Mouse (Mus musculus) embryonic facial prominence, embryonic 15.5 days (tissue): ENCODE measurements around the gene Tcn2. TPM values are rescaled to one million over a fixed set of nuclear protein-coding genes. Genes with fewer than 3 reads are reported as not detected.
A peak's percentile ranks its signal among the peaks of the same experiment; 100 is the strongest.

Experiments
- ATAC-seq: fragments of 200-750 bp; cut with Nextera tagmentation; 2 replicates; pipeline ENCODE4 v1.8.0; 2017; ENCODE audit warnings: low read depth, moderate TSS enrichment; ENCODE audit not compliant: insufficient number of reproducible peaks, low FRiP score, low TSS enrichment
- H3K27ac ChIP-seq: fragments of 300-500 bp; sonication (generic); replicated peaks from 2 replicates; pipeline ENCODE4 v1.5.1; 2015; ENCODE audit warnings: mild to moderate bottlenecking, inconsistent platforms
- H3K27me3 ChIP-seq: fragments of 300-500 bp; sonication (generic); 2 replicates; pipeline ENCODE4 v1.6.1; 2015; ENCODE audit warnings: inconsistent platforms
- H3K36me3 ChIP-seq: fragments of 300-500 bp; sonication (generic); 2 replicates; pipeline ENCODE4 v1.6.1; 2015; ENCODE audit warnings: mild to moderate bottlenecking, inconsistent platforms
- H3K4me1 ChIP-seq: fragments of 300-500 bp; sonication (generic); 2 replicates; pipeline ENCODE4 v1.6.1; 2015; ENCODE audit warnings: inconsistent platforms
- H3K4me2 ChIP-seq: fragments of 300-500 bp; sonication (generic); replicated peaks from 2 replicates; pipeline ENCODE4 v1.6.1; 2015; ENCODE audit warnings: mild to moderate bottlenecking, inconsistent platforms
- H3K4me3 ChIP-seq: fragments of 300-500 bp; sonication (generic); replicated peaks from 2 replicates; pipeline ENCODE4 v1.5.1; 2015; ENCODE audit warnings: mild to moderate bottlenecking, inconsistent platforms
- H3K9ac ChIP-seq: fragments of 300-500 bp; sonication (generic); 2 replicates; pipeline ENCODE4 v1.6.1; 2015; ENCODE audit warnings: inconsistent platforms
- H3K9me3 ChIP-seq: fragments of 300-500 bp; sonication (generic); replicated peaks from 2 replicates; pipeline ENCODE4 v1.6.1; 2016; ENCODE audit warnings: inconsistent platforms
- WGBS: fragments of 180-500 bp; shearing (Covaris S2); methylation state at CpG from one replicate; pipeline ENCODE4 v1.1.7; 2015; 5-methylcytosine and 5-hydroxymethylcytosine counted together
- polyA plus RNA-seq: library from polyadenylated mRNA; unstranded; fragments of >200 nt; fragmentation: Nextera tagmentation; extraction: Ambion mirVana; gene quantifications from 2 replicates; pipeline ENCODE4 v1.2.1, GENCODE M21; 2015

The Tcn2 gene
- polyA plus RNA-seq, 1 experiment from 2014 or later, result 55.9 TPM

DNA sequence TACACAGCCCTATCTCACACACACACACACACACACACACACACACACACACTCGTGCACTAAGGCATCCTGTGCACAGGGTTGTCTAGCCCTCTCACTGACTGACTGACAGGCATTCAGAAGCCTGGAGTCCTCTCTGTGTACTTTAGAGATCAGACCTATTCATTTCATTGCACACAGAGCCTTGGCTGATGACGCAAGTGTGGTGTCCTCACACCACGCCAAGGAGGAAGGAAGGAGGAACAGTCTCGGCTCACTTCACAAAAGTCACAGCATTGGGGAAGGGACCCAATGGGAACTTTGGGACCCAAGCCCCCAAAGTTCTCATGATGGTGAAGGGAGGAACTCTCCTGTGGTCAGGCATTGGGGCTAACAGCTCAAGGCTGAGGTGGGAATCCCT lies 1.9 kb downstream of the Tcn2 start:
- Histone ChIP-seq H3K27me3 (no peaks in the 10 kb centered on the region), H3K9me3 (no peaks in the 10 kb centered on the region), H3K4me2 (no peak overlapping the region), H3K27ac (no peak overlapping the region), H3K36me3 (peaks cover 19% of the 10 kb centered on the region), H3K4me1 (peaks cover 17% of the 10 kb centered on the region), H3K9ac (no peak overlapping the region), H3K4me3 (no peak overlapping the region)
- no peak for ATAC-seq
- 71% methylated on average over 4 of the region's 4 CpGs for WGBS

DNA sequence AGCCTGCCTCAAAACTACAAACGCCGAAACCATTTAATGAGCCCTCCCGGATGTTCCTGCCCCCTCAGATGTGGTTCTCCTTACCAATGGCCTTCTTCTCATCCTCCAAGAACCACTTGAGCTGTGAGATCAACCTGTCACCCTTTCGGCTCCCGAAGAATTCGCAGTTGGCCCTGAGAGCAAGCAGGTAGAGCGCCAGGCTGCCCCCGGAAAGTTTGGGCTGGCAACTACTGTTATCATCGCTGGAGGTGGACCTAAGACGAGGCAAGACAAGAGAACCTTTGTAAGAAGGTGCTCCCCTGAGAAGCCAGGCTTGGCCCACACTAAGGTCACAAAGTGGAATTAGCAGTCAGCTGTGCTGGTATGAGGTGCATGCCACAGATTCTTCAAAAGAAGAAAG lies 6.0 kb downstream of the Tcn2 start:
- Histone ChIP-seq H3K4me1 (0 out of 2 replicates have a peak, but pooled peaks cover 4% of the 10 kb centered on the region), H3K36me3 (peaks cover 50% of the 10 kb centered on the region), H3K27ac (no peak overlapping the region), H3K4me2 (no peak overlapping the region), H3K4me3 (no peak overlapping the region), H3K27me3 (no peaks in the 10 kb centered on the region), H3K9me3 (no peaks in the 10 kb centered on the region), H3K9ac (no peak overlapping the region)
- ATAC-seq, result no peak
- WGBS, result 90% methylated on average over 10 of the region's 10 CpGs

DNA sequence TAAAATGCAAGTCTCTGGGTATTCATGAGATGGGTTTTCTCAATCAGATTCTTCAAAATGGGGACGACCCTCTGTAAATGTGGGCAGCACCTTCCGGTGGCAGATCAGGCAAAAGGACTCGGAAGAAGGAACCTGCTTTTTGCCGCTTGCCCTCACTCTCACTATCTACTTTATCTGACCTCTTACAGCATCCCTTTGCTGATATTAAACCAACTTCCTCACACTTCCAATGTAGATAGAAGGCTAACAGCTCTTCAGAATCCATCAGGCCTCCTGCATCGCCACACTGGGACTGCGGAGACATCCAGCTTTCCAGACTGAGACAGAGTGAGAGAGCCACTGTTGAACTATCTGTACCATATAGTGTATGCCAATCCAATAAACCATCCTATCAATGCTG lies 9.2 kb downstream of the Tcn2 start:
- 91% methylated on average over 6 of the region's 6 CpGs for WGBS
- no peak overlapping the region for H3K9ac ChIP-seq
- no peak overlapping the region for H3K4me3 ChIP-seq
- H3K4me1 ChIP-seq, result no peaks in the 10 kb centered on the region
- no peaks in the 10 kb centered on the region for H3K9me3 ChIP-seq
- no peak for ATAC-seq
- no peak overlapping the region for H3K27ac ChIP-seq
- H3K27me3 ChIP-seq, result no peaks in the 10 kb centered on the region
- no peak overlapping the region for H3K4me2 ChIP-seq
- H3K36me3 ChIP-seq, result peaks cover 49% of the 10 kb centered on the region

DNA sequence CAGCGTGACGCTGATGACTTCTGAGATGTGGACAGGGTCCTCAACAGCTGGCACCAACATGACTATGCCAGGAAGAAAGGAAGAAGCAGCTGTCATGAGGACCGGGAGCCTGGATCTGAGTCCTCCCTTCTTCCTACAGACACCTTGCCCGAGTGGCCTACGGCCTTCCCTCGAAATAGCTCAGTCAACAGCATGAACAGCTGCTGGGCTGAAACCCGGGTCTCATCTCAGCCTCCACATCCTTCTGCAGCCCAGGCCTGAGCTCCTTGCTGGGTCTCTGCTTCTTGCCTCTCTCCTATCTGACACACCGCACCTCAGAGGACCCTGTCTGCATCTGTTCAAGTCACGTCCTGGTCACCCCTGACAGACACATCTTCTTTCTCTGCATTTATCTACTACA lies 9.8 kb downstream of the Tcn2 start:
- peaks cover 49% of the 10 kb centered on the region for H3K36me3 ChIP-seq
- H3K4me1 ChIP-seq, result no peaks in the 10 kb centered on the region
- no peak overlapping the region for H3K27ac ChIP-seq
- ATAC-seq, result no peak
- 95% methylated on average over 9 of the region's 9 CpGs for WGBS
- no peak overlapping the region for H3K4me2 ChIP-seq
- no peak overlapping the region for H3K4me3 ChIP-seq
- no peaks in the 10 kb centered on the region for H3K9me3 ChIP-seq
- no peaks in the 10 kb centered on the region for H3K27me3 ChIP-seq
- no peak overlapping the region for H3K9ac ChIP-seq

DNA sequence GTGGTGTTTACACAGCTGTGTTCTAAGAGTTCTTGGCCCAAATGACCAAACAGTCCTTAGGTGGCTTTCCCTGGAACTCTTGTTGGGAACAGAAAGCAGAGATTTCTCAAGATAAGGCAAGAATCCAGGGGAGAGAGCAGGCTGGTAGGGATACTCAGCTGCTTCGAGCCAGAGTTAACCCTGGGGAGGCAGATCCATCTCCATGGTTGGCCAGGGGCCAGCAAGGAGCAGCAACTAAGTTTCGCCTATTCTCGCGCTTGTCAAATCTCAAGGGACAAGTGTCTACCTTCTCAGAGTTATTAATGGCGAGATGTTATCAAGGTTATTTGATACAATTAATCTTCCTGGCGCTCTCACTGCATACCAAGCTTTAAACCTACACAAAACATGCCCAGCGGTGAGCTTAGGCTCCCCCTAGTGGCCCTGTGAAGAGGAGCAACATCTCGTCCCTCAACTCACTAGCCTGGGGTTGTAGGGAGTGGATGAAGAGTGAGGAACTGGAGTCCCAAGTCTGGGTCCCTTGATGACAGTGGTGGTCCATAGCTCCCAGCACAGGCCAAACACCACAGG lies 10.6 kb downstream of the Tcn2 start:
- Histone ChIP-seq H3K27ac (no peak overlapping the region), H3K4me2 (no peak overlapping the region), H3K27me3 (no peaks in the 10 kb centered on the region), H3K9me3 (no peaks in the 10 kb centered on the region), H3K36me3 (peaks cover 43% of the 10 kb centered on the region), H3K9ac (no peak overlapping the region), H3K4me1 (no peaks in the 10 kb centered on the region), H3K4me3 (no peak overlapping the region)
- 22% methylated on average over 8 of the region's 8 CpGs for WGBS
- ATAC-seq, result no peak

DNA sequence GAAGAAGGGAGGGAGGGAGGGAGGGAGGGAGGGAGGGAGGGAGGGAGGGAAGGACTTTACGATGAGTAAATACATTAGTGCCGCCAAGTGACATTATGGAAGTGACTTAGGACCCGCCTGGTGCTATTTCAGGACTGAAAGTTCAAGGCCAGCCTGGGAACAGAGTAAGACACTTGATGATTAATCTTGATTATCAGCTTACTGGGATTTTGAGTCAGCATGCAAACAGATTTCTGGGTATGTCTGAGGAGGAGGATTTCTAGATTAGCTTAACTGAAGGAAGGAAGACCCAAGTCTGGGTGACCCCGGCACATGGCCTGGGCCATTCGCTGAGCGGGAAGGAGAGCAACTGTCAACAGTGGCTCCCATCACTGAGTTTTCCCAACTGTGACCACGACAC lies 11.5 kb downstream of the Tcn2 start:
- 93% methylated on average over 7 of the region's 7 CpGs for WGBS
- Histone ChIP-seq H3K27me3 (no peaks in the 10 kb centered on the region), H3K4me2 (no peak overlapping the region), H3K9ac (no peak overlapping the region), H3K4me3 (no peak overlapping the region), H3K36me3 (peaks cover 36% of the 10 kb centered on the region), H3K27ac (no peak overlapping the region), H3K9me3 (no peaks in the 10 kb centered on the region), H3K4me1 (no peaks in the 10 kb centered on the region)
- no peak for ATAC-seq

DNA sequence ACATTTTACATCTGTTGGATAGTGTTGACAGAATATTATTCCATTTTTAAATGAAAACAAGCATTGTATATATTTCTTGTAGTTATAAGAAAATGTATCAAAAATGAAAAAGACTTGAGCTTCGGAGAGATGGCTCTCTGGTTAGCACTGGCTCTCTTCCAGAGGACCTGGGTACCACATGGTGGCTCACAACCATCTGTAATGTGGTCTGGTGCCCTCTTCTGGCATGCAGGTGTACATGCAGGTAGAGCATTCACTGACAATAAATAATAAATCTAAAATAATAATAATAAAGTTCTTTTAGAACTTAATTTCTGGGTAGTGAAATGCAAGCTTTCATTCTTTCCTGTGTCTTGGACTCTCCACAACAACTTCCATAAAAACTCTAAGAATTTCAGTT lies 13.2 kb downstream of the Tcn2 start:
- Histone ChIP-seq H3K4me1 (peaks cover 8% of the 10 kb centered on the region), H3K27me3 (no peaks in the 10 kb centered on the region), H3K9me3 (no peaks in the 10 kb centered on the region), H3K4me2 (no peak overlapping the region), H3K36me3 (peaks cover 21% of the 10 kb centered on the region), H3K27ac (no peak overlapping the region), H3K4me3 (no peak overlapping the region), H3K9ac (no peak overlapping the region)
- no peak for ATAC-seq
- WGBS, result 34% methylated on average over 1 of the region's 1 CpGs

DNA sequence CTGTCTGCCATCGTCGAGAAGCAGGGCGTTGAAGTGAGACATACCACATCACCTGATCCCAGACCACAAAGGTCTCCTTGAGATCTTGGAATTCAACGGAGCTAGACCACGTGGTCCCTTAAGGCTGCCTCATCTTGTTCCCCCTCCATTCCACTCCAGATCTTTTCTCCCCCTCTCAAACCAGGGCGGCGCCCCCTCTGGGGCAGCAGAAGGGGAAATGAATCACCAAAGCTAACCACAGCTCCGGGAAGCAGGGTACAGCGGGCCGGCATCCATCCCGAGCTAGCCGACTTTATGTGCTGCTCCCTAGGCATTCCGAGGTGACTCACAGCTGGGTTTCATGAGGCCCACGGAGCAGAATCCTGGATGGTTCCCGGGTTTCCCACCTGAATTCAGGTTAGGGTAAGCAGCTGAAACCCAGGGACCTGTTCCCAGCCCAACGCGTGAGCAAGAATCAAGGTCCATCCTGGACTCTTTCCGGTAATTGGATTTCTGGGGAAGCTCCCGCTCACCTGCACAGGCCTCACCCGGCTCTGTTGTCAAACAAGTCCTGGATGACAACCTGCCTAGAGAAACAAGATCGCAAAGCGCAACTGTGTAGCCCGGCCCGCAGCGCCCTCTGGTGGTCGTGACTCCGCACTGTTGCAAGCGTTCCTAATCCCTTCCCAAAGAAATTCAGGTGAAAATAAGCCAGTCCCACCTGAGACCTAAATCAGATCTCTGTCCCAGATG lies 17.7 kb downstream of the Tcn2 start, which contains the start of gene Slc35e4:
TSS of gene Slc35e4 (minus strand) at position 556 of the 732 bp plus-strand sequence.
- WGBS, result under 1% methylated on average over 28 of the region's 28 CpGs
- H3K27ac ChIP-seq, result peak within 1 kb of the TSS; percentile 93

DNA sequence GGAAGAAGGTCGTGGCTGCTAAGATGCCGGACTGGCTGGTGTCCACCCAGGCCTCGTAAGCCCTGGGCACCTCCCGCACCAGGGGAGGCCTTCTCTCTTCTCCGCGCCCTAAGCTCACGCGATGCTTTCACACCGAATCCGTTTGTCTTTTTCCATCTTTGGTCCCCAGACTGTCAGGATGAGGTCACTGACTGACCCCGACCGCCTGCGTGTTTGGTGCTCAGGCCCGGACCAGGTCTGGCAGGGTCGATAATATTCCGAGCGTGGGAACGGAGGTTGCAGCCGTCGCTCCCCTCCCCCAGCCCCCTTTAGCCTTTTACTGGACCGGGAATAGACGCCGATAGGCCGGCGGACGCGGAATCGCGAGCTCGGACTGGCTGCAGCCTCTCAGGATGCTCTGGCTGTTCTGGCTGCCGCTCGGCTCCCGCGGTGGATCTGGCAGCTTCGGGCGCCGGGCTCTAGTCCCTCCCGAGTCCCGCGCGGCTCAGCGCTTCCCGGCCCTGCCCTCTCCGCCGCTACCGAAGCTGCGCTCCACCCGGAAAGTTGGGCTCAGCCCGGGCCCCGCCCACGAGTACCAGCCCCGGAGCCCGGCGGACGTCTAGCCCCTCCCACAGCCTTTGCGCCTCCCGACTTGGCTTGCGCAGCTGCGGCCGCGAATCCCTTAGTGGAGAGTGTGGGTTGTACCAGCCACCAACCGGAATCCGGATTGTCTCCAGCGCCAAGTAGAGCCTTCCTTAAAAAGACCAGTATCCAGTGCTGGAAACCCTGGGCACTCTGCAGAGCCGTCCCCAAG lies 18.4 kb downstream of the Tcn2 start:
- ATAC-seq, result peak; percentile 88
- peak overlapping the region; percentile 63 for H3K4me3 ChIP-seq
- H3K27me3 ChIP-seq, result no peaks in the 10 kb centered on the region
- peak overlapping the region; percentile 88 for H3K4me2 ChIP-seq
- WGBS, result under 1% methylated on average over 65 of the region's 65 CpGs
- H3K36me3 ChIP-seq, result no peaks in the 10 kb centered on the region
- H3K9me3 ChIP-seq, result no peaks in the 10 kb centered on the region
- H3K27ac ChIP-seq, result peak overlapping the region; percentile 93
- H3K9ac ChIP-seq, result peak overlapping the region; percentile 44
- H3K4me1 ChIP-seq, result peaks cover 42% of the 10 kb centered on the region

More for the DNA sequence above, 17.7 kb downstream of the Tcn2 start, which contains the start of gene Slc35e4:
- H3K9ac ChIP-seq, result peak within 1 kb of the TSS; percentile 44
- no peaks in the 10 kb centered on the region for H3K9me3 ChIP-seq
- peak within 1 kb of the TSS; percentile 63 for H3K4me3 ChIP-seq
- H3K4me2 ChIP-seq, result peak within 1 kb of the TSS; percentile 88
- peak; percentile 78 for ATAC-seq
- no peaks in the 10 kb centered on the region for H3K27me3 ChIP-seq
- H3K4me1 ChIP-seq, result peaks cover 42% of the 10 kb centered on the region
- H3K36me3 ChIP-seq, result no peaks in the 10 kb centered on the region

DNA sequence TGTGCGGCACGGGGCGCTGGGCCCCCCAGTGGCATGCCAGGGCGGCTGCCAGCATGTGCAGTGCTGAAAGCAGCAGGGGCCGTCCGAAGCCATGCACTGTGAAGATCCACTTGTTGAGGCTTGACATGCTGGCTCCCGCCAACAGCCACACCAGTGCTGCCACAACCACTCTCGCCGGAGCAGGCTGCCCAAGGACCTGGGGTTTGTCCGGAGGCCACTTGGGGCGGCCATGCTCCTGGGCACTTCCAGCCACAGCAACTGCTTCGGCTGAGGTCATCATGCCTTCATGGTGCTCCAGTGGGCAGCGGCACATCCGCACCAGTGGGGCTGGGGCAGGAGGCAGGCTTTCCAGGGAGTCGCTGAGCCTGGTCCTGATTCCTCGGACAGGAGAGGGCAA lies 19.1 kb downstream of the Tcn2 start:
- H3K4me2 ChIP-seq, result peak overlapping the region; percentile 88
- H3K4me3 ChIP-seq, result peak overlapping the region; percentile 63
- no peaks in the 10 kb centered on the region for H3K27me3 ChIP-seq
- WGBS, result 2% methylated on average over 16 of the region's 16 CpGs
- H3K4me1 ChIP-seq, result peaks cover 42% of the 10 kb centered on the region
- 0 out of 2 replicates have a peak, but pooled peaks cover under 1% of the 10 kb centered on the region for H3K36me3 ChIP-seq
- no peaks in the 10 kb centered on the region for H3K9me3 ChIP-seq
- H3K9ac ChIP-seq, result peak overlapping the region; percentile 44; the same call in 1 of the 2 replicates
- peak overlapping the region; percentile 93 for H3K27ac ChIP-seq
- ATAC-seq, result peak; percentile 4; the same call in 1 of the 2 replicates
